In genomic region chr6:83074979-83075378, GRCm38 (mm10) we compare ENCODE assay signal across 1 mouse cellular context.
A peak's percentile ranks its signal among the peaks of the same experiment; 100 is the strongest.
TF ChIP-seq lines count a peak whose summit lies in the region.

No protein-coding gene starts in this region.

TF ChIP-seq in MEL, 35 proteins besides CTCF, POLR2A, EP300 and RAD21:
- TF ChIP-seq UBTF (IDR thresholded peaks at IDR 0.05; ENCODE audit: borderline replicate concordance, insufficient read depth, low read depth, low read length): no peak
- peak; percentile 36; the same call in 1 of the 2 replicates for TF ChIP-seq ZC3H11A (IDR thresholded peaks at IDR 0.05; ENCODE audit: low read depth, low read length)
- TF ChIP-seq ELF1 (IDR thresholded peaks at IDR 0.05; ENCODE audit: low read depth, low read length): no peak
- TF ChIP-seq ZNF384 (IDR thresholded peaks at IDR 0.05; ENCODE audit: low read depth, low read length): peak; percentile 85
- no peak for TF ChIP-seq MYB (IDR thresholded peaks at IDR 0.05; ENCODE audit: low read depth, low read length)
- 0 out of 2 replicates have a peak, but pooled peaks have one; percentile 32 for TF ChIP-seq GATA1 (IDR thresholded peaks at IDR 0.05; ENCODE audit: low read depth, low read length)
- peak; percentile 62 for TF ChIP-seq SMC3 (IDR thresholded peaks at IDR 0.05; ENCODE audit: low read depth, low read length)
